Mouse (Mus musculus): ENCODE results near the gene Nkx2-4.

GRCm38 (mm10) chr2:147069077-147069476 is 16.2 kb downstream of the Nkx2-4 start:
- no peak for TF ChIP-seq CTCF (IDR thresholded peaks at IDR 0.05)
- no peak for TF ChIP-seq EP300 (IDR thresholded peaks at IDR 0.05; ENCODE audit: insufficient read depth, low read depth, low read length)

Data from heart, adult 2 months (tissue).